Mouse (Mus musculus) megakaryocyte, embryonic 14.5 days (primary cell): ENCODE results near the gene Prtn3. TPM values are rescaled to one million over a fixed set of nuclear protein-coding genes. Genes with fewer than 3 reads are reported as not detected.
A peak's percentile ranks its signal among the peaks of the same experiment; 100 is the strongest.

ENCODE experiments used
- H3K27me3 ChIP-seq: replicated peaks from 2 replicates; pipeline ENCODE3; 2012; ENCODE audit warnings: inconsistent platforms
- H3K36me3 ChIP-seq: replicated peaks from 2 replicates; pipeline ENCODE3; 2012; ENCODE audit warnings: low read length, inconsistent platforms, mixed read lengths
- H3K4me1 ChIP-seq: 2 replicates; pipeline ENCODE4 v1.6.1; 2012; ENCODE audit warnings: inconsistent platforms
- H3K4me3 ChIP-seq: replicated peaks from 2 replicates; pipeline ENCODE3; 2012; ENCODE audit warnings: moderate library complexity, mild to moderate bottlenecking, inconsistent platforms
- H3K9me3 ChIP-seq: 2 replicates; pipeline ENCODE4 v1.6.1; 2012; ENCODE audit warnings: inconsistent platforms
- FLI1 ChIP-seq: IDR thresholded peaks from 2 replicates; pipeline ENCODE4 v1.6.1; 2012; ENCODE audit warnings: low read length, inconsistent platforms, mixed read lengths
- GATA1 ChIP-seq: IDR thresholded peaks from 3 replicates; pipeline ENCODE4 v1.6.1; 2012; ENCODE audit warnings: mixed read lengths, low read length, inconsistent platforms, borderline replicate concordance
- polyA plus RNA-seq: library from polyadenylated mRNA; stranded (reverse); fragments of >175 nt; gene quantifications from 2 replicates; pipeline ENCODE4 v1.2.3, GENCODE M21; 2012; ENCODE audit warnings: low replicate concordance; ENCODE audit not compliant: insufficient read depth

The Prtn3 gene
- polyA plus RNA-seq, 1 experiment: 434 TPM

- H3K9me3 ChIP-seq: no peaks in the 10 kb centered on the region
- peaks cover 84% of the 10 kb centered on the region for H3K4me1 ChIP-seq
- no peak for TF ChIP-seq GATA1
- TF ChIP-seq FLI1: no peak
- H3K4me3 ChIP-seq: peak overlapping the region; percentile 9
- peaks cover 92% of the 10 kb centered on the region for H3K36me3 ChIP-seq
- no peaks in the 10 kb centered on the region for H3K27me3 ChIP-seq
Observed at GRCm38 (mm10) chr10:79861230-79862048, 12.8 kb upstream of the Prtn3 start.

GRCm38 (mm10) chr10:79862049-79862788 lies 12.1 kb upstream of the Prtn3 start:
- peaks cover 84% of the 10 kb centered on the region for H3K4me1 ChIP-seq
- H3K4me3 ChIP-seq: no peak overlapping the region
- no peak for TF ChIP-seq GATA1
- no peak for TF ChIP-seq FLI1
- H3K27me3 ChIP-seq: no peaks in the 10 kb centered on the region
- H3K36me3 ChIP-seq: peaks cover 86% of the 10 kb centered on the region
- no peaks in the 10 kb centered on the region for H3K9me3 ChIP-seq

- Histone ChIP-seq H3K4me3 (no peak overlapping the region), H3K36me3 (peaks cover 79% of the 10 kb centered on the region), H3K27me3 (no peaks in the 10 kb centered on the region), H3K4me1 (peaks cover 79% of the 10 kb centered on the region), H3K9me3 (no peaks in the 10 kb centered on the region)
- TF ChIP-seq GATA1: no peak
- TF ChIP-seq FLI1: no peak
Observed at GRCm38 (mm10) chr10:79862925-79863324, 11.4 kb upstream of the Prtn3 start.

GRCm38 (mm10) chr10:79864351-79865188 lies 9.7 kb upstream of the Prtn3 start:
- peaks cover 3% of the 10 kb centered on the region for H3K27me3 ChIP-seq
- peaks cover 66% of the 10 kb centered on the region for H3K4me1 ChIP-seq
- TF ChIP-seq GATA1 (no peak), FLI1 (no peak)
- H3K9me3 ChIP-seq: no peaks in the 10 kb centered on the region
- H3K4me3 ChIP-seq: peak overlapping the region; percentile 67
- peaks cover 62% of the 10 kb centered on the region for H3K36me3 ChIP-seq

- peak overlapping the region; percentile 67 for H3K4me3 ChIP-seq
- peaks cover 3% of the 10 kb centered on the region for H3K27me3 ChIP-seq
- H3K36me3 ChIP-seq: peaks cover 56% of the 10 kb centered on the region
- peaks cover 60% of the 10 kb centered on the region for H3K4me1 ChIP-seq
- TF ChIP-seq FLI1 (no peak), GATA1 (no peak)
- no peaks in the 10 kb centered on the region for H3K9me3 ChIP-seq
Observed at GRCm38 (mm10) chr10:79865189-79865601, 9.1 kb upstream of the Prtn3 start.

GRCm38 (mm10) chr10:79865801-79866295 lies 8.4 kb upstream of the Prtn3 start:
- peaks cover 53% of the 10 kb centered on the region for H3K4me1 ChIP-seq
- peaks cover 3% of the 10 kb centered on the region for H3K27me3 ChIP-seq
- TF ChIP-seq GATA1: no peak
- TF ChIP-seq FLI1: no peak
- peaks cover 49% of the 10 kb centered on the region for H3K36me3 ChIP-seq
- H3K9me3 ChIP-seq: no peaks in the 10 kb centered on the region
- peak overlapping the region; percentile 21 for H3K4me3 ChIP-seq

GRCm38 (mm10) chr10:79866601-79867000 lies 7.7 kb upstream of the Prtn3 start:
- no peak for TF ChIP-seq FLI1
- no peak for TF ChIP-seq GATA1
- Histone ChIP-seq H3K9me3 (0 out of 2 replicates have a peak, but pooled peaks cover 3% of the 10 kb centered on the region), H3K36me3 (peaks cover 42% of the 10 kb centered on the region), H3K4me3 (peak overlapping the region; percentile 10), H3K27me3 (peaks cover 3% of the 10 kb centered on the region), H3K4me1 (peaks cover 46% of the 10 kb centered on the region)

- Histone ChIP-seq H3K27me3 (peaks cover 33% of the 10 kb centered on the region), H3K9me3 (0 out of 2 replicates have a peak, but pooled peaks cover 3% of the 10 kb centered on the region), H3K4me3 (peak overlapping the region; percentile 2), H3K4me1 (peaks cover 42% of the 10 kb centered on the region), H3K36me3 (no peaks in the 10 kb centered on the region)
- no peak for TF ChIP-seq FLI1
- no peak for TF ChIP-seq GATA1
Observed at GRCm38 (mm10) chr10:79871845-79872244, 2.4 kb upstream of the Prtn3 start.

- H3K4me1 ChIP-seq: peaks cover 46% of the 10 kb centered on the region
- H3K4me3 ChIP-seq: no peak overlapping the region
- no peaks in the 10 kb centered on the region for H3K36me3 ChIP-seq
- 0 out of 2 replicates have a peak, but pooled peaks cover 3% of the 10 kb centered on the region for H3K9me3 ChIP-seq
- H3K27me3 ChIP-seq: peaks cover 33% of the 10 kb centered on the region
- no peak for TF ChIP-seq FLI1
- TF ChIP-seq GATA1: no peak
Observed at GRCm38 (mm10) chr10:79872862-79873261, 1.4 kb upstream of the Prtn3 start.
